Mouse (Mus musculus): ENCODE data around the gene Mfap5.

GRCm38 (mm10) chr6:122527596-122527995, 22.0 kb downstream of the Mfap5 start:
- no peak for TF ChIP-seq CTCF (IDR thresholded peaks at IDR 0.05; ENCODE audit: control insufficient read depth, insufficient read depth, insufficient read length)
- no peak for TF ChIP-seq MAX (IDR thresholded peaks at IDR 0.05)
- no peak for TF ChIP-seq MYOG (IDR thresholded peaks at IDR 0.05; ENCODE audit: control insufficient read depth, extremely low read depth, insufficient read length)
- TF ChIP-seq USF1 (IDR thresholded peaks at IDR 0.05; ENCODE audit: low read depth): no peak
- TF ChIP-seq CEBPB (IDR thresholded peaks at IDR 0.05; ENCODE audit: low read depth): no peak
- no peak for TF ChIP-seq MYOD1 (IDR thresholded peaks at IDR 0.05; ENCODE audit: control insufficient read depth, insufficient read length, low read depth)
- no peak for TF ChIP-seq FOSL1 (IDR thresholded peaks at IDR 0.05; ENCODE audit: insufficient read depth, low read length, poor library complexity, severe bottlenecking)

Measured in C2C12 (cell line).